Mouse (Mus musculus): ENCODE measurements around the gene Sfxn5.

- TF ChIP-seq CTCF (IDR thresholded peaks at IDR 0.05; ENCODE audit: low read depth): no peak
- TF ChIP-seq EP300 (IDR thresholded peaks at IDR 0.05; ENCODE audit: low read depth): no peak
These were observed 115.0 kb downstream of the Sfxn5 start for GRCm38 (mm10) chr6:85218251-85218650.

All from liver, embryonic 14.5 days (tissue).